Mouse (Mus musculus): ENCODE data around the gene Them4. TPM values are rescaled to one million over a fixed set of nuclear protein-coding genes. Genes with fewer than 3 reads are reported as not detected.

Them4 gene
- polyA plus RNA-seq, 1 experiment = 22.3 TPM

- TF ChIP-seq CTCF (IDR thresholded peaks at IDR 0.05; ENCODE audit: borderline replicate concordance, extremely low read depth, insufficient read depth, insufficient read length) = no peak
- no peak for TF ChIP-seq POLR2A (IDR thresholded peaks at IDR 0.05; ENCODE audit: borderline replicate concordance, extremely low read depth, insufficient read depth, insufficient read length, poor library complexity, severe bottlenecking)
- DNase-seq (ENCODE audit: low read depth) = no peak
These were observed 59.8 kb downstream of the Them4 start for GRCm38 (mm10) chr3:94369709-94370108.

GRCm38 (mm10) chr3:94371637-94372036 is 61.7 kb downstream of the Them4 start:
- no peak for TF ChIP-seq CTCF (IDR thresholded peaks at IDR 0.05; ENCODE audit: borderline replicate concordance, extremely low read depth, insufficient read depth, insufficient read length)
- no peak for TF ChIP-seq POLR2A (IDR thresholded peaks at IDR 0.05; ENCODE audit: borderline replicate concordance, extremely low read depth, insufficient read depth, insufficient read length, poor library complexity, severe bottlenecking)

GRCm38 (mm10) chr3:94372038-94372437 is 62.1 kb downstream of the Them4 start:
- no peak for TF ChIP-seq CTCF (IDR thresholded peaks at IDR 0.05; ENCODE audit: borderline replicate concordance, extremely low read depth, insufficient read depth, insufficient read length)
- no peak for DNase-seq (ENCODE audit: low read depth)

More at GRCm38 (mm10) chr3:94371637-94372036, 61.7 kb downstream of the Them4 start:
- peak; percentile 88 for DNase-seq (ENCODE audit: low read depth)

GRCm38 (mm10) chr3:94372641-94373040 is 62.8 kb downstream of the Them4 start, which contains the start of gene Rorc:
Rorc (plus strand) TSS chr3:94372794.
- no peak for DNase-seq (ENCODE audit: low read depth)
- TF ChIP-seq CTCF (IDR thresholded peaks at IDR 0.05; ENCODE audit: borderline replicate concordance, extremely low read depth, insufficient read depth, insufficient read length) = no peak
- TF ChIP-seq POLR2A (IDR thresholded peaks at IDR 0.05; ENCODE audit: borderline replicate concordance, extremely low read depth, insufficient read depth, insufficient read length, poor library complexity, severe bottlenecking) = no peak

GRCm38 (mm10) chr3:94373090-94373489 is 63.2 kb downstream of the Them4 start:
- no peak for TF ChIP-seq POLR2A (IDR thresholded peaks at IDR 0.05; ENCODE audit: borderline replicate concordance, extremely low read depth, insufficient read depth, insufficient read length, poor library complexity, severe bottlenecking)
- no peak for TF ChIP-seq CTCF (IDR thresholded peaks at IDR 0.05; ENCODE audit: borderline replicate concordance, extremely low read depth, insufficient read depth, insufficient read length)
- peak; percentile 58 for DNase-seq (ENCODE audit: low read depth)

GRCm38 (mm10) chr3:94373597-94374011 is 63.7 kb downstream of the Them4 start:
- TF ChIP-seq CTCF (IDR thresholded peaks at IDR 0.05; ENCODE audit: borderline replicate concordance, extremely low read depth, insufficient read depth, insufficient read length) (no peak), POLR2A (IDR thresholded peaks at IDR 0.05; ENCODE audit: borderline replicate concordance, extremely low read depth, insufficient read depth, insufficient read length, poor library complexity, severe bottlenecking) (no peak)

GRCm38 (mm10) chr3:94374636-94375035 is 64.7 kb downstream of the Them4 start:
- TF ChIP-seq CTCF (IDR thresholded peaks at IDR 0.05; ENCODE audit: borderline replicate concordance, extremely low read depth, insufficient read depth, insufficient read length) (no peak), POLR2A (IDR thresholded peaks at IDR 0.05; ENCODE audit: borderline replicate concordance, extremely low read depth, insufficient read depth, insufficient read length, poor library complexity, severe bottlenecking) (no peak)
- DNase-seq (ENCODE audit: low read depth) = no peak

More at GRCm38 (mm10) chr3:94373597-94374011, 63.7 kb downstream of the Them4 start:
- peak; percentile 65 for DNase-seq (ENCODE audit: low read depth)

- no peak for DNase-seq (ENCODE audit: low read depth)
These were observed 65.3 kb downstream of the Them4 start for GRCm38 (mm10) chr3:94375146-94375545.

GRCm38 (mm10) chr3:94375861-94376260 is 66.0 kb downstream of the Them4 start:
- TF ChIP-seq CTCF (IDR thresholded peaks at IDR 0.05; ENCODE audit: borderline replicate concordance, extremely low read depth, insufficient read depth, insufficient read length) = no peak
- TF ChIP-seq POLR2A (IDR thresholded peaks at IDR 0.05; ENCODE audit: borderline replicate concordance, extremely low read depth, insufficient read depth, insufficient read length, poor library complexity, severe bottlenecking) = no peak
- no peak for DNase-seq (ENCODE audit: low read depth)

More at GRCm38 (mm10) chr3:94375146-94375545, 65.3 kb downstream of the Them4 start:
- TF ChIP-seq CTCF (IDR thresholded peaks at IDR 0.05; ENCODE audit: borderline replicate concordance, extremely low read depth, insufficient read depth, insufficient read length) (no peak), POLR2A (IDR thresholded peaks at IDR 0.05; ENCODE audit: borderline replicate concordance, extremely low read depth, insufficient read depth, insufficient read length, poor library complexity, severe bottlenecking) (no peak)

GRCm38 (mm10) chr3:94377028-94377923 is 67.4 kb downstream of the Them4 start:
- DNase-seq (ENCODE audit: low read depth) = no peak

GRCm38 (mm10) chr3:94379831-94380510 is 70.1 kb downstream of the Them4 start:
- TF ChIP-seq CTCF (IDR thresholded peaks at IDR 0.05; ENCODE audit: borderline replicate concordance, extremely low read depth, insufficient read depth, insufficient read length) (no peak), POLR2A (IDR thresholded peaks at IDR 0.05; ENCODE audit: borderline replicate concordance, extremely low read depth, insufficient read depth, insufficient read length, poor library complexity, severe bottlenecking) (no peak)
- no peak for DNase-seq (ENCODE audit: low read depth)

More at GRCm38 (mm10) chr3:94377028-94377923, 67.4 kb downstream of the Them4 start:
- TF ChIP-seq POLR2A (IDR thresholded peaks at IDR 0.05; ENCODE audit: borderline replicate concordance, extremely low read depth, insufficient read depth, insufficient read length, poor library complexity, severe bottlenecking) (no peak), CTCF (IDR thresholded peaks at IDR 0.05; ENCODE audit: borderline replicate concordance, extremely low read depth, insufficient read depth, insufficient read length) (no peak)

Other genes starting within 250 kb of the Them4 start
- gene Gm10697, start 237.4 kb upstream of the Them4 start, polyA plus RNA-seq (2012; rRNA removed) = not detected in 2 replicates
- gene Gm10696, start 131.9 kb upstream of the Them4 start, polyA plus RNA-seq (2012; rRNA removed) = not detected in 2 replicates
- gene Gm5286, start 113.4 kb upstream of the Them4 start, polyA plus RNA-seq (2012; rRNA removed) = not detected in 2 replicates
- not detected in 2 replicates for gene Gm4778, start 46.1 kb upstream of the Them4 start, polyA plus RNA-seq (2012; rRNA removed)
- gene Them5, start 32.0 kb downstream of the Them4 start, polyA plus RNA-seq (2012; rRNA removed) = 0.26 and 1.4 TPM in 2 replicates
- 1.0 and 1.3 TPM in 2 replicates for gene C2cd4d, start 52.3 kb downstream of the Them4 start, polyA plus RNA-seq (2012; rRNA removed)
- gene Rorc, start 62.7 kb downstream of the Them4 start, polyA plus RNA-seq (2012; rRNA removed) = 0.97 and 1.5 TPM in 2 replicates
- gene Lingo4, start 88.4 kb downstream of the Them4 start, polyA plus RNA-seq (2012; rRNA removed) = 0.55 and 0.70 TPM in 2 replicates
- gene Tdrkh, start 103.2 kb downstream of the Them4 start, polyA plus RNA-seq (2012; rRNA removed) = 15.2 and 24.2 TPM in 2 replicates
- gene Mrpl9, start 133.2 kb downstream of the Them4 start, polyA plus RNA-seq (2012; rRNA removed) = 48.8 and 51.9 TPM in 2 replicates
- gene Oaz3, start 133.8 kb downstream of the Them4 start, polyA plus RNA-seq (2012; rRNA removed) = 0.16 and 0.57 TPM in 2 replicates
- gene Celf3, start 168.2 kb downstream of the Them4 start, polyA plus RNA-seq (2012; rRNA removed) = 696 and 882 TPM in 2 replicates
- gene Riiad1, start 170.3 kb downstream of the Them4 start, polyA plus RNA-seq (2012; rRNA removed) = 5.7 and 5.8 TPM in 2 replicates